Mouse (Mus musculus) retina, postnatal 7 days (tissue): ENCODE data around the gene Rpl38.
A peak's percentile ranks its signal among the peaks of the same experiment; 100 is the strongest.

Source experiments
- DNase-seq: peaks from one replicate; pipeline ENCODE4 v3.0.0-alpha.2; 2012; ENCODE audit warnings: low read depth, low spot score

The Rpl38 gene

DNA sequence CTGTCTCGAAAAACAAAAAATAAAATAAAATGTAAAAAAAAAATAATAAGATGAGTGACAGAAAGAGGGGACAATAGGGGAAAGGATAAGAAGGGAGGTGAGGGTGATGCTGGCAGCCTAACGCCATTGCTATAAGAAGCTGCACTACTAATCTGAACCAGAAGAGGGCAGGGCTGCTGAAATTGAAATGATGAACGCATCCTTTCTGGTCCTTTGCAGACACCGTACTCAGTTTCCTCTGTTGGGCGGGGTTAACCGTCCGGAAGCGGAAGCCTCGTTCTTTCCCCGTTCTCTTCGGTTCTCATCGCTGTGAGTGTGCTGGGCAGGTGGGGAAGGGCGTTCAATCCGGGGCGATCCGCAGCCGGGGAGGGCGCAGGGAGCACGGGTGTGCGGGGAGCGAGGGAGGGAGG, at the start of gene Rpl38:
TSS of gene Rpl38 (plus strand) at position 224 of the 410 bp plus-strand sequence.
- DNase-seq = peak; percentile 97

DNA sequence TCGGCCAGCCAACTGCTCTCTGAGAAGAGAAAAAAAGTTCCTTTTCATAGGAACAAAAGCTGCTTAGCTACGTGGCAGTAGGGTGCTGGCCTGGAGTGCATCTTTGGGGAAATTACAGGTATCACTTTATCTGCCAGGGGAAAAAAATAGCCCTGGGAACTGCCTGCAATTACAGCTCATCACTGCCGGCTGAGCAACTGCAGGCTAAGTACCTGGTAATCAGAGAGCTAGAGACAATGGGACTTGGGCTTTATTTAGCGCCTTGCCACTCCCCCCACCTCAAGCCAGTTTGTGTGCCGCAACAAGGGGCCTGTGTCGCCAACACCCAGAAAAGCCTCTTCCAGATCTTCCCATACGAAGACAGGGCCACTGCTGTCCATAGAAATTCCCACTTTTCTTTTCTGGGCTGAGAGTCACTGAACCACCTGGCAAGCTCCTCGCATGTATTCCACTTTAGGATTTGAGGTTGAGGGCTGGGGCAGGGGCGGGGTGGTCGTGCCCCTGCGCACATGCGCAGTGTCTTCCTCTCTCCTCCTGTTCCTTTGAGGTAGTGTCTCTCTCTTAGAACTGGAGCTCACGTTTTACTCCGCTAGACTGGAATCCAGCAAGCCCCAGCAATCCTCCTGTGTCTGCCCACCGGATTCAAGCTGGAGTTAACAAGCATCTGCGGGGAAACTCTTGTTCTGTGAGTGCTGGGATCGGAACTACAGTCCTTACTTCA, 49.5 kb upstream of the Rpl38 start:
- no peak for DNase-seq

DNA sequence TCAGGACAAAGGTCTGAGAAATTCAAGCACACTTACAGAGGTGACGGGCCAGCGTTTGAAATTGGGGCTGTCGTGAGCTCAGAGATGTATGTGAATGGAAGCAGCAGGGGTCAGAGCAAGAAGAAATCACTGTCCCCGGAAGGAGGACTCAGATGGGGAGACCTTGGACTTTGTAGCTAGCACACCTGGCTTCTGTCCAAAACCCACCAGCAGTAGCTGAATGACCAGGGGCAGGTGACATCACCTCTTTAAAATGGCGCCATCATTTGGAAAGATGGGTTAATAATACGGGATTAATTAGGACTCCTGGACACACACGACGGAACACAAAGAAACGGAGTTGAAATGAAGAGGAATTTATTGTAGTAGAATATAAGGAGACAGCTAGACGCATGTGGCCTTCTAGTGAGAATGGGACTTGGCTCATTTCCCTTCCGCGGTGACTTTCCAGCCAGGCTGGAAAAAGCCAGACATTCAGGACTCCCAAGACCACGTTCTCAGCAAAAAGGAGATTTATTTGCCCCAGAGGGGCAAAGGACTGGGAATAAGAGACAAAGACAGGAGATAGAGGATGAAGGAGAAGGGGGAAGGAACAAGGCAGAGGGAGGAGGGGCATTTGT, 42.1 kb upstream of the Rpl38 start:
- DNase-seq = no peak

DNA sequence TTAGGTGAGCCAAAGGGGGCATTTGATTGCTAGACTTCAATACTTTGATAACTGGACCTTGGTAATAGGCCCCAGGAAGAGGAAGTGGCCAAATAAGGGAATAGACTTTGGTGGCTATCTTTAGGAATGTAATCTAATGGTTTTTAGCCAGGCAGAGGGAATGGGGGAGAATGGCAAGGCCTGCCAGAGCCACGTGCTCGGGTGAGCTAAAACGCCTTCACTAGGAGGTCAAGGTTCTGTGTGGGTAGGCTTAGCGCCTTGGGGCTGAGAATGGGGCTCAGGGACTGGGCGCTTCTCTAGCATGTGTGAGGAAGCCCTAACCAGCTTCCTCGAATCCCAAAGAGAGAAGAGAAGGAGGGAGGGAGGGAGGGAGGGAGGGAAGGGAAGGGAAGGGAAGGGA, 41.3 kb upstream of the Rpl38 start:
- DNase-seq = no peak

DNA sequence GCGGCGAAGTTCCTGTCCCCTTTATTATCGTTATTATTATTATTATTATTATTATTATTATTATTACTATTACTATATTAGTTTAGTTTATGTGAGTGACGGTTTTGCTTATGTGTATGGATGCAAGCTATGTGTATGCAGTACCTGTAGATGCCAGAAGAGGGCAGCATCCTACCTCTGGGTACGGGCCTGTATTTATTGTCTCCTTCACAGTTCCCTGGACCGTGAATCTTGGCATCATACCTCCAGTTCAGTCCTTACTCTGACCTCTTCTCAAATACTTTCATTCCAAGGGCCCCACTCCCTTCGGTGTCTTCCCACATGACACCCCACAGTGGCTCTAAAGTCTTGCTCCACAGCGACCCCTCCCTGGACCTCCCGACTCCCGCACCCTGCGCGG, 40.3 kb upstream of the Rpl38 start:
- DNase-seq = no peak

DNA sequence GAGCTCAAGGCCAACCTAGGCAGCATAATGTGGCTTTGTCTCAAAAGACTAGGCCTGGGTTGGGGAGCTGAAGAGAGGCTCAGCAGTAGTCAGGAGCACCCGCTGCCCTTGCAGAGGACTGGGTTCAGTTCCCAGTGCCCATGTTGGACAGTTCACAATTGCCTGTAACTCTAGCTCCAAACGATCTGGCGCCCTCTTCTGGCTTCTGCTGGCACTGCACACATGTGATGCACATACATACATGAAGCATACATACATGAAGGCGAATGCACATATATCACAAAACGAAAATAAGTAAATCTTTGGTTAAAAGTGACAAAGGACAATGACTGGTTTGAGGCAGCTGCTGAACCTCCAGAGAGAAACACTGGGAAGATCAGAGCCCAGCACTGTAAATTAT, 38.3 kb upstream of the Rpl38 start:
- DNase-seq = no peak

DNA sequence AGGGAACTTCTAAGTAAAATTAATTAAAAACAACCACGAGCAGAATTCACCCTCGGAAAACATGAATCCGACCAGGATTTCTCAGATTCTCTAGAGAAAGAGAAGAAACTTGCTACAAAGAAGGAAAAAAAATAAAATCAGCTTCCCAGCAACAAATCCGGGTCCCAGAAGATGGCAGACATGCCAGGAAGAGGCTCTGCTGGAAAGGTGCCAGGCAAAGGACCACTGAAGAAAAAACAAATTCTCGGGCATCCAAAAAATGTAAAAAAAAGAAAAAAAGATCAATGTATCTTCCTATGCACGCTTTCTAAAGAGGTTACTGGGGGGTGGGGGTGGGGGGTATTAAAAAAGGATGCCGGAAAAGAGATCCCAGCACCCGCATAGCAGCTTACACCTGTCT, 36.1 kb upstream of the Rpl38 start:
- DNase-seq = no peak

DNA sequence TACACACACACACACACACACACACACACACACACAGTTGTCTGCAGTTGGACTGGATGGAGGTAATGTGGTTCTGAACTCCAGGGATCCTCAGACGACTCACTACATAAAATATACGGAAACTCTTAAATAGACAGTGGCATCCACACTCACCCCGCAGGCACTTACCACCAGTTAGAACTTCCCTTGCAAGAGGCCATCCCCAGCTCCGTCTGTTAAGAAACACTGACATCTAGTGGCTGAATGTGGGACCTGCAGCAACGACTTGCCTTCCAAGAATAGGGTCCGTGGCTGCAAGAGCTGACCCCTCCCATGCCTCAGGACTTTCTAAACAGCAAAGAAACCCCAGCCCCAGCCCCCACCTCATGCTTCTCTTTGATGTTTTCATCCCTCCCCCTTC, 32.0 kb upstream of the Rpl38 start:
- DNase-seq = peak; percentile 85

DNA sequence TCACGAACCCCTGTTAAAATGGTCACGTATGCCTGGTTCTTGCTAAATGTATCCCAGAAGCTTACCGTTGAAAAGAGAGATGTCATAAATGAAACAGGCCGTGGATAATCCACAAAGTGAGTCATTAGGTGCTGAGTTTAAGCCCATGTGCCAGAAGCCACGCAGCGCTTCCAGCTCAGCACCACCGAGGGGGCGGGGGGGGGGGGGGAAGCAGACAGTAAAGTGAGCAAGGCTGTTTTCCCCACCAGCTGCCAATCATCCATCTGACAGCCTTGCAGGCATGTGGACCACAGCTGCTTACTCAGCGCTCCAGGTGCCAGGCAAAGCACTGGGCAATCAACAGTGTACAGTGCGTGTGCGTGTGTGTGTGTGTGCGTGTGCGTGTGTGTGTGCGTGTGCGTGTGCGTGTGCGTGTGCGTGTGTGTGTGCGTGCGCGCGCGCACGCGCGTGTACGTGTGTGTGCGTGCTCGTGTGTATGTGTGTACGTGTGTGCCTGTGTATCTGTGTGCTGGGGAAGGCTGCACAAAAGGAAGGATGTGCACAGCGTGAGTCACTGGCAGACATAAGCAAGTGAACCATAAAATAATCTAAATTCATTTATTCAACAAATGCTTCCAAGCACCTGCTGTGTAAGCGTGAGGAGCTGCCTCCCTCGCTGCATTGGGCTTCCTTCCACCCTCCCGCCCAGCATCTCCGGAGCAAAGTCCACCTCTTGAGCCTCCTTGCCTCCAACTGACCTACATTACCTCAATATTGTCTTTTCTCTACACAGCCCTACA, 31.4 kb upstream of the Rpl38 start:
- no peak for DNase-seq

DNA sequence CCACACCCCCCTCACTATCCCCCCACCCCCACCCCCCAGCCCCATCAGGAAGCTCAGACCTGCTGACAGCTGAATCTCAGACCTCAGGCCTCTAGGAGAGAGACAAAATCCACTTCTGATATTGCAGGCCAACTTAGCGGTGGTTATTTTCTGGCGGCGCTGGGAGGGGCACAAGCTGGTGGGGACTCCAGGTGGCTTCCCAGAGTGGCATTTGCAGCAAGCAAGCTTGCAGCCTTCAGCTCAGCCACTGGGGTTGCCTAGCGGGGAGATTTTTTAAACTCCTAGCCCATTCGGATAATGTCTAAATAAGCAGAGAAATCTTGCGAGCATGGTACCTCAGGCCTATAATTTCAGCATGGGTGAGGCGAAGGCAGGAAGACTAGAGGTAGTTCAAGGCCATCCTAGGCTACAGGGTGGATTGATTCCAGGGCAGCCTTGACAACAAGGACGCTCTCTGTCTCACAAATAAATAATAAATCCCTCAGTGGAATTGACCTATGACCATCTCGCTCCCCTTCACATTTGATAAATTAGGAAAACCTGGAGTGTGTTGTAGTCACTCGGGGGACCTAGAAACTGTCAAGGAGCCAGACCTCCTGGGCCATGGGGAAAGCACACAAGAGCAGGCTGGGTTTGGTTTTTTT, 29.6 kb upstream of the Rpl38 start:
- DNase-seq = no peak

DNA sequence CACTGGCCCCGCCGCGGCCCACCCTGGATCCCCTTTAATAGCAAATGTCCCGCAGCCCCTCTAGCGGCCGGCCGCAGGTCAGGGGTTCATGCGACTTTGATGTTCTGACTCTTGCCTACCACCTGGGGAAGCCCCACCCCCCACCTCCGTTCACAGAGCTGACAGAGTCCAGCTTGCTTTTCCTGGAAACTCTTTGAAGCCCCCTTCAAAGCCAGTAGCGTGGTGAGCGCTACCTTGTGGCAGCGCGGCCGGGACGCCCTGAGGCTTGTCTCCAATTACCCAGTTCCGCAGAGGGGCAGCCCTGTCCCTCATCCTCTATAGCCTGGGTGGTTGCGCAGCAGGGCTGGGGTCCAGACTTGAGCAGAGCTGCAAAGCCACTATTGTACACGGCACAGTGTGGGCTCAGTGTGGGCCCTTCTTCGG, 28.6 kb upstream of the Rpl38 start:
- no peak for DNase-seq

DNA sequence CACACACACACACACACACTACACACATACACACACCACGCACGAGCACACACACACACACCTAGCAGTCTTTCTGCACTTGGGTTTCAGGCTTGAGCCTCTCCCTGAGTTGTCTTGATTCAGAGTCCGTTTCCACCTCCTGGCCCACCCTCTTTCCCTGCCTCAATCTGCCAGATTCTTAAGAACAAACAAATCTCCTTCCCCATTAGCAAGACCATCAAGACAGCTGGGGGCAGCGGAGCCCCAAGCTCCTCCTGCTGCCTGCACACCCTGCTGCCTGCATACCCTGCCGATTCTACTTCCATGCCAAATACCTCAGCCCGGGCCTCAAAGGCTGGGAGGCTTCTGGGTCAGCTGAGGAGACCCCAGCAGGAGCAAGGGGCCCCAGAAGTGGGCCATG, 27.7 kb upstream of the Rpl38 start:
- DNase-seq = no peak

DNA sequence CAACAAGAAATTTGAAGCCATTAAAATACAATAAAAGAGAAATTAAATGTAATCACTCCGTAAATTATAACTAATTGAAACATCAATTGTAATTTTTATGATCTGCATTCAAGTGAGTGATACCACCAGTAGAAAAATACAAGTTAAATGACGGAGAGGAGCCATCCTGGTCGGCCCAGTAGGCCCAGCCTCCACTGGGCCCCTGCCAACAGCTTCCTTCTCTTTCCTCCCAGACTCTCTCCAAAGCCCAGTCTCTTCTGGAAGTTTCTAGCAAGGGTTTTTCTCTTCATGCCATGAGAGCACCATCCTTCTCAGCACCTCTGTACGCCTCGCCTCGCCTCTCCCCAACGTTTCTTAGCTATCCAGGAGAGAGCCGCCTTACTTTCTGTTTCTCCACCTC, 27.2 kb upstream of the Rpl38 start:
- no peak for DNase-seq

DNA sequence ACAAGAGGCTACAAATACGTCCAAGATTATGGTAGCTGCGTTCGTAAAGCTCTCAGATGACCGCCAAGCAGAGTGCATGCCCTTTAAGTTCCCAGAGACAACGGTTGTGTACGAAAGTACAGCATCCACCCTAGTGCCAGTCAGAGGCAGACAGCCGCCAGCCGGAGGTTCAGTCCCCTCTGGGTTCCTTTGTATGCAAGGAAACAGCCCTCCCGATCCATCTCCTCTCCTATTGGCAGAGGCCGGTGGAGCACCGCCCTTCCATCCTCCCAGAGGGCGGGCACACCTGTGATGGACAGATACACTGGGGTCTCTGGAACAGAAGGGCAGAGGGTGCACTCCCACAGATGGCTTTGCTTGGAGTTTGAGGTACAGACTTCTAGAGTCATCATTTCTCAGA, 26.1 kb upstream of the Rpl38 start:
- DNase-seq = no peak

DNA sequence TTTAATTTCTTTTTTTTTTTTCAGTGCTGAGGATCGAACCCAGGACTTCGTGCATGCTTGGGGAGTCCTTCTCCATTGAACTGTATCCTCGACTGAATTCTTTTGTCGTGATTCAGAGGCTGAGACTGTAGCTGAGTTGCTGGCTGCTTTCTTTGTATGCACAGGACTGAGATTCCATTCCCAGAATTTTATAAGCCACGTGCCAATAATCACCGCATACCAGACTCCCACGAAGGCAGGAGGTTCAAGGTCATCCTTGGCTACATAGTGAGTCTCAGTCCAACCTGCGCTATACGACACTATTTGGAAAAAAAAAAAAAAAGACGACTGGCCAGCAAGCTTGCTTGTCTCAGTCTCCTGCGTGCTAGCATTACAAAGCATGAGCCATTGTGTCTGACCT, 25.4 kb upstream of the Rpl38 start:
- no peak for DNase-seq

DNA sequence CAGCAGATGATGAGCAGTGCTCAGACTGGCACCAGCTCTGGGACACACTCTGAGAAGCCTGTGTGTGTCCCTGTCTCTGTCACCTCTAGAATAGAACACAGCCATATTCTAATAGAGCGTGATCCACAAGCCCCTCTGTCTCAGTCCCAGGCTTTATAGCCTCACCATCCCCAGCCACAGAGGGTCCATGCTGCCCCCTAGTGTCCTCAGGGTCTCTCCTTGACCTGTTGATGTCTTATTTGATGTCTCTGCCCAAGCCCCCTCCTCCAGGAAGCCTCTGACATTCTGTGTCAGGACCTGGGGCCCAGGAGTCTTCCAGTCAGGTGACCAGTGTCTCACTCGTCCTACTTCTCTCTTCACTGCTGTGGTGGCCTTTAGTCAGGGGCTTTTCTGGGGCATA, 24.2 kb upstream of the Rpl38 start:
- no peak for DNase-seq

DNA sequence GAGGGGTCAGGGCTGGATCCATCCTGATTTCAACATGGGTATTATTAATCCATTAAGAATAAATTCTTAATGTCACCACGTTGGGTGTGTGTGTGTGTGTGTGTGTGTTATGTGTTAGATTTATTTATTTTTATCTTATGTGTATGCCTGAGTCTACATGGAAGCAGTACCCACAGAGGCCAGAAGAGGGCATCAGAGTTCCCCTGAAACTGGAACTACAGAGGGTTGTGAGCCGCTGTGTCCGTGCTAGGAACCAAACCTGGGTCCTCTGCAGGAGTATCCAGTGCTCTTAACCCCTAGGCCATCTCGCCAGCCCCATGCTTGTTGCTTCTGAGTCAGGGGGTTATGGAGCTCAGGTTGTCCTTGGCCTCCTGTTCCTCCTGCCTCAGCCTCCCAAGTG, 18.8 kb upstream of the Rpl38 start:
- no peak for DNase-seq

DNA sequence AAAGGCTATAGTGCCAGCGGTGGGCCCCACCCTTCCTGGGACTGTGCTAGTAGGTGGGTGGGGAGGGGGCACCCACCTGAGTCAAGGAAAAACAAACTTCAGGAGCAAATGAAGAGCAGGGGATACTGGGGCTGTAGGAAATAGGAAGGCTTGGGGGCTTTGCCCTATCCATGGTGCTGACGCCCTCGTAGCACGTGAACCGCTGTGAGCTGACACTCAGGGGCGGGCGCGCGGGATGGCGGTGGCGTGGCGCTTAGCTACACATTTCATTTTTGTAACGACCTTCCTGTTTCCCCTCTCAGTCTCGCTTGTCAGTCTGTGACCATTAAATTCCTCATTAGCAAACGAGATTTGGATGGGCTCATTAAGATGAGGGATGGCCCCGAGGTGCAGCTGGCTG, 15.8 kb upstream of the Rpl38 start:
- DNase-seq = no peak

DNA sequence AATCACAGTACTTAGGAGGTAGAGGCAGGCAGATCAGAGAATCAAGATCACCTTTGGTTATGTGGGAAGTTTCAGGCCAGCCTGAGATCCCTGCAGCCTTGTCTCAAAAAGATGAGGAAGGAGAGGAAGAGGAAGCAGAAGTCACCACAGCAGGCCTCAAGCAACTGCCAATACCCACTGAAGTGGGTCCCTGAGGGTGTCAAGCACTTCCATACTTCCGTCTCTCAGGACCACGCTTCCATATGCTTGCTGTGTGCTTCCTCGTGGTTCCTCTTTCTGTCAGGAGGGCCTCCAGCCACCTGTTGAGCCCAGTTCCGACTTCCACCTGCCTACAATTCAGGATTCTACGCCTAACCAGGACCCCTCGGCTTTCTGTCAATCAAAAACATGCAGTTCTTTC, 14.7 kb upstream of the Rpl38 start:
- no peak for DNase-seq

DNA sequence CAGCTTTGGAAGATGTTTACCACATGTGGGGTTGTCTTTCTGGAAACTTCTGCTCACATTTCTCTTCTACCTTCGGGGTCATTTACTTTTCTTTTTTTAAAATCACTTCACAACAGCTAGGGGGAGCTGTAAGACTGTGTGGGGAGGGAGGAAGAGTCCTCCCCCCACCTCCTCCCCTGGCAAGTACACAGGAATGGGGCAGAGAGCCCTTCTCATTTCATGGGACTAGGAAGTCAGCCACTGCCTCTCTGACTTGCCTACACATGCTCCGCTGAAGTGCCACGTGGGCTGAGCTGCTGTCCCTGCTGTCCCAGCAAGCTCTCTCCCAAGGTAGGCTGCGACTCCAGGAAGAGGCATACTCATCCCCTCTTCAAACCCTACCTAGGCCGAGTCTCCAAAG, 13.8 kb upstream of the Rpl38 start:
- no peak for DNase-seq

DNA sequence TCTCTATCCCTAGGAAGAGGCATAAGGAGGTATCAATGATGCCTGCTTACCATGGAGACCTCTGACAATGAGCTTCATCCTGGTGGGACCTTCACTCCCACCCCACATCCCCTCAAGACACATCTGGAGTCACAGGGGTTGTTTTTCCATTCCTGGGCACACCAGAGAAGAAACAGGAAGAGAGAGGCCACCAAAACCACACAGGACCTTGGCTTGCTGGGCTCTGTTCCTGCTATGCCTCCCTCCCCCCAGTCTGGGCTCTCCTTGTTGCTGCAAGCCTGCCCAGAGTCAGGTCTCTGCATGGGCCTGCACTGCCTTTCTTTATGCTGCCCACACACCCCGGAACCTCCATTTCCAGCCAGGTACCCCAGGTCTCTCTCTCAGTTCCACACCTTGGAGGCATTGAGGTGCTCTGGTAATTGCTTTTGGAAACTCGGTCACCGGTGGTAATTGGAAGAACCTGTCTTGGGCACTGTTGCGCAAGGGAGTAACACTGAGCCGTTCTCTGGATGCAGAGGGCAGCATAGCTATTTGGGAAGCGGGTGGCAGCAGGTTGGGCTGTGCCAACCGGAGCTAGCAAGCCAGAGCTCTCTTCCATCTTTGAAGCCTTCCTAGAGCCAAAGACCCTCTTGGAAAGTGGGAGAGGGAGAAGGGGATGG, 12.8 kb upstream of the Rpl38 start:
- no peak for DNase-seq
